Mouse (Mus musculus) left cerebral cortex, adult 2 months (tissue): Measurements from ENCODE around the gene Sox6. TPM values are rescaled to one million over a fixed set of nuclear protein-coding genes. Genes with fewer than 3 reads are reported as not detected.
"Not testable (repeated sequence)": the region's sequence is repeated elsewhere in the genome, so short reads cannot be mapped to it uniquely, and the experiment has no call there.

ENCODE experiments used
- DNase-seq, 2 experiments: peaks; one replicate each; pipeline ENCODE4 v3.0.0; 2021 to 2022; ENCODE audit warnings: low spot score in 2 of 2, mixed read lengths in 1 of 2; ENCODE audit errors: extremely low spot score in 1 of 2
- H3K27ac ChIP-seq: fragments of 200-600 bp; 2 replicates; pipeline ENCODE4 v1.8.1; 2022
- H3K4me3 ChIP-seq: fragments of 200-600 bp; 2 replicates; pipeline ENCODE4 v1.8.1; 2022
- CTCF ChIP-seq: fragments of 200-600 bp; IDR thresholded peaks from 2 replicates; pipeline ENCODE4 v1.8.1; 2022; ENCODE audit warnings: antibody characterized with exemption, mild to moderate bottlenecking, moderate library complexity
- intact Hi-C: fragments of 180-260 bp; cut with DNase I; formaldehyde crosslinking; loops from one replicate; pipeline ENCODE4 v1.15.1; 2025
- long read RNA-seq, 2 experiments: library from polyadenylated mRNA; stranded (forward); transcript quantifications; one replicate each; pipeline ENCODE4 v2.0.0; 2021; ENCODE audit warnings: borderline mapping rate in 2 of 2
- total RNA-seq, 2 experiments: library from RNA; stranded (reverse); gene quantifications; 2 replicates each; pipeline ENCODE4 v1.2.3; 2021

Gene Sox6
- total RNA-seq, result 10 to 100 TPM; 29.7 to 32.7 TPM
- long read RNA-seq, experiment 1, full-length matches to known transcripts, result 2 of 18 reads
- long read RNA-seq, experiment 1, partial matches to known transcripts, result 6 of 18 reads
- long read RNA-seq, experiment 1, other reads (novel, unspliced or antisense), result 10 of 18 reads
- long read RNA-seq, experiment 2, full-length matches to known transcripts, result 1 of 19 reads
- long read RNA-seq, experiment 2, partial matches to known transcripts, result 9 of 19 reads
- long read RNA-seq, experiment 2, other reads (novel, unspliced or antisense), result 9 of 19 reads

DNA sequence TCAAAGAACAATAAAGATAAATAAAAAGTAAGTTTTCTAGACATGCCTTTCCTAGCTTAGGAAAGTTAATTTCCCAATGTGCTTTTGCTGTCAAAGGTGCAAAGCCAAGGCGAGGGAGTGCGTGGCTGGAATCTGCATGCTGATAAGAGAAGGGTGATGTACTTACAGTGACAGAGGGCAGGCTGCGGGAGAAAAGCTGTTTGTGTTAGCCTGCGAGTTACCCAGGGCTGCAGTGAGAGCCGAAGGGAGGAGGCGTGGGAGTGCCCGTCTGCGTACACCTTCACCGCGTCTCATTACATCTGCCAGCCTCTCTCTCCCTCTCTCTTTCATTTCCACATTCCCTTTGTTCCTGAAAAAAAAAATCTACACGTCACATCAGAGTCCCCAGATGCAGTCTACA lies at the start of gene Sox6:
Sox6 (minus strand) TSS at position 286 of the 400 bp plus-strand sequence.
- TF ChIP-seq CTCF, result no peak
- DNase-seq, result no peak
- intact Hi-C loops, result no loop called here
- H3K4me3 ChIP-seq, result peak within 1 kb of the TSS; percentile 51
- H3K27ac ChIP-seq, result peak within 1 kb of the TSS; percentile 44; the same call in 1 of the 2 replicates

DNA sequence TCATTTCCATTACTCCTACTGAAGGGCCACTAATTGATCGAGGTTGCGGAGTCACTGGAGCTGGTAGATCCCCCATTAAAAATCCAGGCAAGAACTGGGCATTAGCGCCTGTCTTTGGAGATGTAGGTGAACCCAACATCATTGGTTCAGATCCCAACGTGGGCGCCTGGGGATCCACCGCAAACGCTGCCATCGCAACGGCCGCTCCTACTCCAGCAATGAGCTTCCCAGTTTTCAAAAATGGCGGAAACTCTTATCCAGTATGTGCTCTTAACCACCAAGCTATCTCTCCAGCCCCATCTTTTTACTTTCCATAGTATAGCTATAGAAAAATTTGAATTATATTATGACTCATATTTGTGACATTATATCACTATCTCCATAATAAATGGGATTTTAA lies 45.8 kb upstream of the Sox6 start, which contains the start of gene Gm4353:
Gm4353 (minus strand) TSS at position 270 of the 400 bp plus-strand sequence.
- DNase-seq, H3K4me3 ChIP-seq, H3K27ac ChIP-seq, intact Hi-C loops: not testable (repeated sequence)

DNA sequence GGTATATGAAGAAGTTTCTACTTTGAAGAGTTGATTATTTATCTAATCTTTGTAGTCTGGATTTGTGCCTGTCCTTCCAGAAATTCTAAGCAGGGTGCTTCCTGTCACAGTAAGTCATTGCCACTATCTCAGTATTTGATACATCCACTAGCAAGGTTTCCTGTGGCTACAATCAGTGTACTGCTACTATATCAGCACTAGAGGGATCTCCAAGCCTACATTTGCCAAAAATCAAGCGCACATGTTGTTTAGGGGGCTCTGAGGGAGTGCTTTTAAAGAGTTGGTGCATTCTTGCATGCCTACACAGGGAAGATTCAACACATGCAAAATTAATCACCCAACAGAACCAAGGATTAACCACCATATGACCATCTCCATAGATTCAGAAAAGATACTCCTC lies 22.1 kb upstream of the Sox6 start:
- peak; percentile 19; the same call in 1 of the 2 replicates for TF ChIP-seq CTCF
- H3K4me3 ChIP-seq, result no peak overlapping the region
- H3K27ac ChIP-seq, result no peak overlapping the region
- no peak for DNase-seq
- intact Hi-C loops, result no loop called here

DNA sequence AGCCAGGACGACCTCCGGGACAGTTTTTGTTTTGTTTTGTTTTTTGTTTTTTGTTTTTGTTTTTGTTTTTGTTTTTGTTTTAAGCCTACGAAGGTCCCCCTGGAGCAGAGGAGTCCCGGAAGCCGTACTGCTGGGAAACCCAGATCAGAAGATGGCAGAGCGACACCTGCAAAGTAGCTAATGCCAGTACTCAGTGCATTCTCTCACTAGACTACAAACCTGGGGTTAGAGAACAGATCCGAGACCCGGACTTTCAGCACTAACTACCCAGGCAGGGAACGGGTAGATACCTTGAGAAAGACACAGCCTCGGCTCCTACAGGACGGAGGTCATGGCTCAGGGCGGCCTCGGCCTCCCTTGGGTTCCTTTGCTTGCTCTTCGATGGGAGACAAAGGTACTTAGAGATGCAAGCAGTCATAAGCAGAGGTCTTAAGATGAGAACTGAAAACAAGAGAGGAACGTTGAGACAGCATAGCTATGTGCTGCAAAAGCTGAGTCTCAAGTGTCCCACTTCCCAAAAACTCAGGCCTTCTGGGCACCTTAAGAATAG lies 1.9 kb upstream of the Sox6 start:
- Histone ChIP-seq H3K4me3 (peak overlapping the region; percentile 51), H3K27ac (no peak overlapping the region)
- DNase-seq, result no peak
- TF ChIP-seq CTCF, result no peak
- intact Hi-C loops, result loop anchor here (1.0 to 2.0 kb wide), 4 partner anchors 674 to 1166 kb away; no protein-coding TSS in a partner anchor

DNA sequence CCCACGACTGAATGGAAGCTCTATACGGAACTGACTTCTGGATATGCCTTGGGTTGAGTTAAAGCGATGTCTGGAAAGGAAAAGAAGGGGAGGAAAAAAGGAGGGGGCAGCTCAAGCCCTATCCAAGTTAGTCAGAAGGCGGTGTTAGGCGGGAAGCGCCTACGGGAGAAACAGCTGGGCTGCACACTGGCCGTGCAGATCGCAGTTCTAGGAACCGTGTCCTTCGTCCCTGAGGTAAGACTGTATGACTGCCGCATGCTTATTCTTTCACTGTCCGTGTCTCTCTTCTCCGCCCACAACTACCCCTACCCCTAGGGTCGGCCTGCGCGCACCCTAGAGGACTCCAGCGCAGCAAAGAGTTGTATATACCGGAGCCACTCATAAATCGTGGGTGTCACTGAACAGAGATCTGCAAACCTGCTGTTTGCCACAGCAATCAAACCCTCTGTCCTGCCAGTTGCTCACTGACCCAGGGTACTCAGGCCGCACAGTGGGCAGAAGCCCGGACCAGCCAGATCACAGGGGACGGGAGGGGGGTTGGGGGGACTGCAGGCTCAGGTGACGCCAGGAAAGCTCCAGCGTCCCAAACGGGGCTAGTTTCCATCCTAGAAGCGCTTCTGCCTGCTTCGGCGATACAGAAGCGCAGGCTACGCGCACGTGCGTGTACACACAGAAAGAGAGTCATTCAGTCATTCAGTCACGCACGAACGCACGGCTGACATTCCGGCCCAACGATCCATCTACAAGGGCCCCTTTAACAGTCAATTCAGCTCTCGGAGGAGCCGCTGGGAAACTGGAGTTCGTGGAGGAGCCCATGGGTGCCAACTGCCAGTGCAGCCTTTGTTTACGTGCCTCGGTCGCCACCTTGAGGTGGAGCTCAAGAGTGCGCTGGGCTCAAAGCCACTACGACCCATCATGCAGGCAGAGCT lies 1.2 kb upstream of the Sox6 start:
- TF ChIP-seq CTCF, result peak; percentile 93
- H3K27ac ChIP-seq, result peak overlapping the region; percentile 44; the same call in 1 of the 2 replicates
- DNase-seq, result peak; percentile 86 to 89
- peak overlapping the region; percentile 51 for H3K4me3 ChIP-seq
- intact Hi-C loops, result loop anchor here (1.0 to 2.0 kb wide), 4 partner anchors 673 to 1166 kb away; no protein-coding TSS in a partner anchor

DNA sequence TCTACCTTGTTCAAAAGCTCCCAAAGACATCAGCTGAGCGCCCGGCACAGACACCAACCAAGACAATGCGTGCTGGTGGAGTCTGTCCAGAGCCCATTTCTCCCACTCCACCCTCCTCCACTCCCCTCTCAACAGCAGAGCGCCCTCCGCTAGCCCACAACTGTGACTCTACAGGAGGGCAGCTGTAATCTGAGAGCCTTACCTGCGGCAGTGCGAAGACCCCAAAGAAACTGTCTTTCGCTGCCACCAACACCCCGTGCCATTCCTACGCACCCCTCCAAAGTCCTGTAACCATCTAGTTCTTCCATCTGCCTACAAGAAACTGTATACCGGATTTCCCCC lies 571 bp upstream of the Sox6 start, which contains the start of gene 1110004F10Rik:
1110004F10Rik (plus strand) TSS at position 202 of the 342 bp plus-strand sequence.
- no peak for DNase-seq
- peak within 1 kb of the TSS; percentile 44; the same call in 1 of the 2 replicates for H3K27ac ChIP-seq

DNA sequence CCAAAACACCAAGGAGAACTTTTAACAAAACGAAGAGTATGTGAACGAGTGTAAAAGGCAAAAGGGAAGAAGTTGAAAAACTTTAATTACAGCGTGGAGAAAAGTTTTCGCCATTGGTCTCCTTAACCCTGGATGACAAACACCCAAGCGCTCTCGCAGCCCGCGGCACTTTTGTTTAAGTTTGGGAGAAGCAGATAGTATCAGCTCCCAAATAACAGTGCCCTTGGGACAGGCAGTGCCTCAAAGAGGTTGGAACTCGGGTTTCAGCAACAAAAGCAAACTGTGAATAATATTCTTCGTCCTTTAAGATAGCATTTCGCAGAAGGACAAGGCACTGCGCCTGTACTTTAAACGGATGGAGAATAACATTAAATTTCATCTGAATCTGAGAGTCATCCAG lies 572 bp downstream of the Sox6 start:
- DNase-seq, result no peak
- TF ChIP-seq CTCF, result no peak
- intact Hi-C loops, result no loop called here
- Histone ChIP-seq H3K27ac (no peak overlapping the region), H3K4me3 (no peak overlapping the region; the same call in 1 of the 2 replicates)

More for the DNA sequence above, 571 bp upstream of the Sox6 start, which contains the start of gene 1110004F10Rik:
- TF ChIP-seq CTCF, result no peak
- intact Hi-C loops, result no loop called here
- H3K4me3 ChIP-seq, result peak within 1 kb of the TSS; percentile 51

DNA sequence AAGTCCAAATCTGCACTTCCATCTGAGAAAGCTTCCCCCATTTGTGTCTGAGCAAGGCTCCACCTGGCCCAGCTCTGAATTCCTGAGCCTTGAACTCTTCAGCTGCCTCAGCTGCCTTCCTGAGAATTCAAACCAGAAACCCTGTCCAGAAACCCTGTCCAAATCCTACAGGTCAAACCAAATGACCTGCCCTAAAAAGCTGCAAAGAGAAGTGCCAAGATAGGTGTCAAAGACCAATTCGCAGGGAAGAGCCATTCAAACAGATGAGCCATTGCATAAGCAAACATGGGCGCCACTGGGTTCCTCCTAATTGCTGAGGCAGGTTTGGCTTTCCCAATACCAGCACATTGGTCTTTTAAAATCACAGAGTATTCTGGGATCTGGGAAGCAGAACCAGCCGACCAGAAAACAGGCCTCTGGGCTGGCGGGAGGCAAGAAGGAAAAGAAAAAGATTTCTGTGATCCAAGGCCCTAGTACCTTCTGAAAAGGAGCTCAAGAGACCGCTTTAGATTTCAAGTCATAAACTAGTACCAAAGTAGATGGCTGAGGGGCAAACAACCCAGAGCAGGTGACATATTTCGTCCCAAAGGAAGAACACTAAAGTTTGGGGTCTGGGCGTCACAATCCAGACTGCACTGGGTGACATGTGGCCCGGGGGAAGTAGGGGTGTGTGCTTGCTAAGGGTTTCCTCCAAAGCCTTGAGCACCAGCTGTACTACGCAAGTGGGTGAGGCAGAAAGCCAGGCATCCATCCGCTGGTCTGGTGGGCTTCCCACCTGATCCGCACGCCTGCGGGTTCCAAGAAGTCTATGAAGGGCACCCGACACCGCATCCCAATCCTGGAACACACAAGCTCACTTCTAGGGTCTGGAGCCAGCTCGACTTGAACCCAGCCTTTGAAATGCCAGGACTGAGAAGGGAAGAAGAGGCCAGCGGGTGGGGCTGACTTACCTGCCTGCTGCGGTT lies 1.7 kb downstream of the Sox6 start:
- no peak overlapping the region for H3K4me3 ChIP-seq
- TF ChIP-seq CTCF, result no peak
- DNase-seq, result no peak
- intact Hi-C loops, result no loop called here
- no peak overlapping the region for H3K27ac ChIP-seq

DNA sequence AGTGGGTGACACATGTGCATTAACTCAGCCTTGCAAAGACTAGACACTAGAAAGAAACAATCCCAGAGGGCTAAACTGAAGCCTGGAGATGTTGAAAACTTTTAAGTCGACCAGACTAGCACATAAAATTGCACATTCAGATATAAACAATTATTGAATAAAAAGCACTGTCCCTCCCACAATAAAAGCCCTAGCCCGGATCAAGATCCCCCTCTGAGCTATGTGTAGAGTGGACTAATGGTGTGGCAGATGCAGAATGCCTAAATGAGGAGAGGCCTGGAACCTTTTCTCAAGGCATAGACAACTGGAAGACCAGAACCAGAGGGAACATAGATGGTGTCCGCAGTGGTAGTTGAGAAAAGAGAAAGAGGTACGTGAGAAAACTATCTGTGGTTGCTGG lies 3.1 kb downstream of the Sox6 start:
- intact Hi-C loops, result no loop called here
- Histone ChIP-seq H3K4me3 (no peak overlapping the region), H3K27ac (no peak overlapping the region)
- no peak for DNase-seq
- TF ChIP-seq CTCF, result no peak

DNA sequence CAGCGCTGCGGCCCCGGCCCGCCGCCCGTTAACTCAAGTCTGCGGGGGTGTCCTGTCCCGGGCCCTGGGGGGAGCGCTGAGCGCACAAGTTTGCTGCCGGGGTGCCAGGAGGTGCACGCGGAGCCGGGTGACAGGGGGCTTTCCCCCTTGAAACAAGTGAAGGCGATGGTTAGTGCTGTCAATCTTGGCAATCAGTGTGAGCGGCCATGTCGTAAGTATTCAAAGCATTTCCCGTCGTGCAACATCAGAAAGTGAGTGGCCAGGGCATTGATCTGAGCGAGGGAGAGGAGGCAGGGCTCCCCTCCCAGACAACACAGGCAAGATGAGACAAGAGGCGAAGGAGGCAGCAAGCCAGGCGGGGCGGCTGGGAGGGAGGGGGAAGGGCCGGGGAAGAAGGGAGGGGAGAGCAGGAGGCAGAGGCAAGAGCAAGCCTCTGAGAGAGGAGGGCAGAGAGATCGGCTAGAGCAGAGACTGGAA lies 4.3 kb downstream of the Sox6 start:
- intact Hi-C loops, result loop anchor here (5.0 kb wide), 5 partner anchors 167 to 582 kb away; no protein-coding TSS in a partner anchor
- TF ChIP-seq CTCF, result no peak
- peak overlapping the region; percentile 46 for H3K4me3 ChIP-seq
- DNase-seq, result peak in 1 of 2 experiments; percentile 22
- H3K27ac ChIP-seq, result peak overlapping the region; percentile 72
